Mouse (Mus musculus) thymus, adult 18-20 months (tissue): Measurements from ENCODE around the gene Vmn2r28.
"Not testable (repeated sequence)": the region's sequence is repeated elsewhere in the genome, so short reads cannot be mapped to it uniquely, and the experiment has no call there.

Experiments
- DNase-seq, 2 experiments: peaks; one replicate each; pipeline ENCODE4 v3.0.0; 2022; ENCODE audit warnings: mixed read lengths in 2 of 2

Vmn2r28 gene

DNA sequence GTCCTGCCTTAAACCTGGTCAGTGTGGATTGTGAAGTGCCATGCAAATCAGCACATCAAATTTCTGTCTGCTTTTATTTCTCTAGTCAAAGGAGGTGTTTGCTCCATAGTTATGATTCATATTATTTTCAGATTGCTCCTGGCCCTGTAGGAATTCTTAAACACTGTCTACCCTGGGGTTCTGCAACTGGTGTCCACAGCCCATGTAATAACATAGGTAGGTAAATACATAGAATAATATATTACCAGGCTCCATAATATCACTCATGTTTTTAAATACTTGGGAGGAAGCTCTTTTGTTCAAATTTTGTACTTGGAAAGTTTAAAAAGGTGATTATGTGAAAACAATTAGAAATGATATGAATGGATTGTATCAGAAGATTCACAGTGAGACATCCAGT lies at the start of gene Vmn2r28:
Gene Vmn2r28 (minus strand): TSS at position 101 of the 400 bp plus-strand sequence.
- DNase-seq: not testable (repeated sequence)

DNA sequence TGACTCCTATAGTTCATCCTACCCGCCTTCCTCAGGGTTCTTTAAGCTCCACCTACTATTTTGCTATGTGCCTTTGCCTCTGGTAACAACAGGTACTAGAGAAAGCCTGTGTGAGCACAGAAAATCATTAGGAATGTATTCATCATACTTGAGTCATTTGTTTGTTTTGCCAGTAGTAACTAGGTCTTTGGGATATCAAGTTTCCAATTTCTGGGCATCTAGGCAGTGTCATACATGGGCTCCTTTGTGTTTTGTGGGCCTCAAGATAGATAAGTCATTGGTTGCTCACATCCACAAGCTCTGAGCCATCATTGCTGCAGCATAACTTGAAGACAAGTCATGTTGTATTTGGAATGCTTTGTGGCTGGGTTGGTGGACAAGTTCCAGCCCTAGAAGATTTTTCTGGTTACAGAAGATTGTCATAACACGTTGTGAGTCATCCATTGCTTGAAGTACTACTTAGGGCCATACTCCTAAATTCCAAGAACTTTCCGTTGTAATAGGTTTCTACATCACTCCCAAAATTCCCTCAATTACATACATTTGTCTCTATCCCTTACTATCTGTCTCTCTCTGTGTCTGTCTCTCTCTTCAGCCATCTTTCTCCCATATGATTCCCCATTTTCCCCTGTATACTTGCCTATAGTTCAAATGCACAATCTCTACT lies 47.1 kb upstream of the Vmn2r28 start:
- not testable (repeated sequence) for DNase-seq

DNA sequence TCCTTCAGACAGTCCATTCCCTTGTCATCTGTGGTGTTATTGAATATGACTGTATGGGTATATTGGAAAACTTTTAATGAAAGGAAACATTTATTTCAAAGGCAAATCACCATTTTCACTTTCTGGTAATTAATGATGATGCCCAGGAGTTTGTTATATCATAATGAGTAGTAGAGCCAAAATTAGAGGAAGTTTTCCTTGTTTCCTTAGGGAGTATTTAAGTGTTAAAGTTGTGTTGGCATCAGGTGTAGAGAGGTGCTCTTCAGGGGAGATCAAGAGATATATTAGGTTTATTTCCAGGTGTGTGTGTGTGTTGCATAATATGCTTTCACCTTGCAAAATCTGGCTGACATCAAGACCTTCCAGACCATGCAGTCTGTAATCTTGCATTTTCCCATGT lies 37.1 kb downstream of the Vmn2r28 start, which contains the start of gene Vmn1r59:
Gene Vmn1r59 (minus strand): TSS at position 101 of the 400 bp plus-strand sequence.
- DNase-seq: no peak

- DNase-seq: not testable (repeated sequence)
Observed at GRCm38 (mm10) chr7:5454011-5454410, 39.7 kb downstream of the Vmn2r28 start.

DNA sequence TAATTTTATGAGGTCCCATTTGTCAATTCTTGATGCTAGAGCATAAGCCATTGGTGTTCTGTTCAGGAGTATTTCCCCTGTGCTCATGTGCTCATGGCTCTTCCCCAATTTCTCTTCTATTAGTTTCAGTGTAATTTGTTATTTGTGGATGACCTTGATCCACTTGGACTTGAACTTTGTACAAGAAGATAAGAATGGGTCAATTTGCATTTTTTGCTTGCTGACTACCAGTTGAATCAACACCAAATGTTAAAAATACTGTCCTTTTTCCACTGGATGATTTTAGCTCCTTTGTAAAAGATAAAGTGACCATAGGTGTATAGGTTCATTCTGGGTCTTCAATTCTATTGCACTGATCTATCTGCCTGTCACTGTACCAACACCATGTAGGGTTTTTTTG lies 45.1 kb downstream of the Vmn2r28 start:
- DNase-seq: no peak
